Comparison of ENCODE assay signal across 9 mouse cellular contexts in genomic region chr6:99610454-99611427, GRCm38 (mm10). TPM values are rescaled to one million over a fixed set of nuclear protein-coding genes. Genes with fewer than 3 reads are reported as not detected.
A peak's percentile ranks its signal among the peaks of the same experiment; 100 is the strongest.
DNase-seq lines count a peak whose midpoint lies in the region; ATAC-seq and TF ChIP-seq lines count a peak whose summit lies in the region.
"Had no signal": no experiment of that assay in that cellular context is flagged by ENCODE, and none has a peak within 500 bp of the region (broad histone marks: within the 10 kb centered on the region; RNA-seq: fewer than 3 reads in every experiment).

No protein-coding gene starts in this region.

- no peak overlapping the region for H3K4me3 ChIP-seq in heart, embryonic 10.5 days
- no peak overlapping the region for H3K4me3 ChIP-seq in kidney, postnatal 0 days (replicated peaks; ENCODE audit: low read depth, low read length)
- H3K4me3 ChIP-seq in midbrain, embryonic 15.5 days, result no peak overlapping the region

- no peaks in the 10 kb centered on the region for H3K36me3 ChIP-seq in heart, embryonic 10.5 days
- H3K36me3 ChIP-seq in kidney, postnatal 0 days (ENCODE audit: insufficient read depth, low read length), result no peaks in the 10 kb centered on the region
- H3K36me3 ChIP-seq in midbrain, embryonic 15.5 days (replicated peaks), result no peaks in the 10 kb centered on the region

- DNase-seq in heart, adult 18-20 months, result peak; percentile 38 to 50
- no peak for DNase-seq in heart, embryonic 10.5 days (ENCODE audit: low spot score)
- DNase-seq in embryo, embryonic 10 days (ENCODE audit: low spot score), result peak; percentile 58
- DNase-seq in kidney, postnatal 0 days (ENCODE audit: low spot score), result peak; percentile 69
- DNase-seq in left cerebral cortex, adult 8-10 months (ENCODE audit: low spot score in 2 of 2), result no peak
- no peak for DNase-seq in natural killer cell, adult 2 months (ENCODE audit: low spot score in 2 of 2)
- DNase-seq: layer of hippocampus, adult 9-11 months had no signal

- peak overlapping the region; percentile 16 for H3K4me2 ChIP-seq in kidney, postnatal 0 days (ENCODE audit: low read length)
- H3K4me2 ChIP-seq in midbrain, embryonic 15.5 days, result no peak overlapping the region

- H3K27me3 ChIP-seq in heart, embryonic 10.5 days (ENCODE audit: insufficient read depth, poor library complexity, severe bottlenecking), result peaks cover 8% of the 10 kb centered on the region; the same call in 1 of the 2 replicates
- no peaks in the 10 kb centered on the region for H3K27me3 ChIP-seq in kidney, postnatal 0 days (ENCODE audit: insufficient read depth, low read length)
- H3K27me3 ChIP-seq in midbrain, embryonic 15.5 days (replicated peaks), result 0 out of 2 replicates have a peak, but pooled peaks cover 13% of the 10 kb centered on the region

- no peaks in the 10 kb centered on the region for H3K9me3 ChIP-seq in heart, embryonic 10.5 days
- no peaks in the 10 kb centered on the region for H3K9me3 ChIP-seq in kidney, postnatal 0 days (replicated peaks; ENCODE audit: low read length)
- H3K9me3 ChIP-seq in midbrain, embryonic 15.5 days, result no peaks in the 10 kb centered on the region

- WGBS in heart, embryonic 10.5 days, result 39% methylated on average over 14 of the region's 14 CpGs
- 23% methylated on average over 14 of the region's 14 CpGs for WGBS in kidney, postnatal 0 days
- 58% methylated on average over 14 of the region's 14 CpGs for WGBS in midbrain, embryonic 15.5 days

- ATAC-seq in kidney, postnatal 0 days (replicated peaks; ENCODE audit: low FRiP score, low read depth), result no peak
- peak; percentile 85 for ATAC-seq in megakaryocyte progenitor cell, adult 5-6 weeks (replicated peaks; ENCODE audit: poor library complexity)
- no peak for ATAC-seq in midbrain, embryonic 15.5 days (replicated peaks)

- H3K4me1 ChIP-seq in heart, embryonic 10.5 days, result peaks cover 31% of the 10 kb centered on the region
- H3K4me1 ChIP-seq in kidney, postnatal 0 days (replicated peaks; ENCODE audit: insufficient read depth, low read length), result no peaks in the 10 kb centered on the region
- peaks cover 15% of the 10 kb centered on the region for H3K4me1 ChIP-seq in midbrain, embryonic 15.5 days

- TF ChIP-seq CTCF in kidney, postnatal 0 days (IDR thresholded peaks at IDR 0.05; ENCODE audit: low read depth), result peak; percentile 5; the same call in 1 of the 2 replicates

- H3K9ac ChIP-seq in kidney, postnatal 0 days (ENCODE audit: low read depth, low read length), result no peak overlapping the region
- no peak overlapping the region for H3K9ac ChIP-seq in midbrain, embryonic 15.5 days

- no peak overlapping the region for H3K27ac ChIP-seq in heart, embryonic 10.5 days
- H3K27ac ChIP-seq in kidney, postnatal 0 days, result no peak overlapping the region
- no peak overlapping the region for H3K27ac ChIP-seq in midbrain, embryonic 15.5 days

RNA-seq across cellular contexts. Expression of gene Eif4e3, which starts 55.8 kb away (rescaled TPM):
- 10 to 100 TPM; 44.5 to 45.6 TPM for total RNA-seq in heart, adult 18-20 months (2021)
- polyA plus RNA-seq in heart, embryonic 10.5 days (2016; fragmentation: Nextera tagmentation; extraction: Ambion mirVana), result 4.1 and 7.1 TPM in 2 replicates
- polyA plus RNA-seq in kidney, postnatal 0 days (2015; fragmentation: Nextera tagmentation; extraction: Ambion mirVana), result 16.4 and 17.0 TPM in 2 replicates
- total RNA-seq in megakaryocyte progenitor cell, adult 5-6 weeks (2015), result 19.4 and 23.6 TPM in 2 replicates
- 19.8 and 20.8 TPM in 2 replicates for total RNA-seq in megakaryocyte progenitor cell, adult 5-6 weeks (2017)
- total RNA-seq in left cerebral cortex, adult 8-10 months (2022), result 10 to 100 TPM; 19.5 to 21.7 (median 21.2) TPM
- 8.6 TPM in 2 replicates for polyA plus RNA-seq in midbrain, embryonic 15.5 days (2015; fragmentation: Nextera tagmentation; extraction: Ambion mirVana)

RNA-seq across cellular contexts. Expression of gene Gm20696, which starts 55.9 kb away (rescaled TPM):
- 1 to 10 TPM in 1 of 2 experiments, under 1 TPM in 1; 0.94 to 2.2 TPM for total RNA-seq in heart, adult 18-20 months (2021)
- polyA plus RNA-seq in heart, embryonic 10.5 days (2016; fragmentation: Nextera tagmentation; extraction: Ambion mirVana), result 2.2 and 3.4 TPM in 2 replicates
- 1.7 and 1.8 TPM in 2 replicates for polyA plus RNA-seq in kidney, postnatal 0 days (2015; fragmentation: Nextera tagmentation; extraction: Ambion mirVana)
- 5.9 and 11.8 TPM in 2 replicates for total RNA-seq in megakaryocyte progenitor cell, adult 5-6 weeks (2015)
- total RNA-seq in megakaryocyte progenitor cell, adult 5-6 weeks (2017), result 2.7 and 3.5 TPM in 2 replicates
- total RNA-seq in left cerebral cortex, adult 8-10 months (2022), result 1 to 10 TPM; 7.2 to 9.9 (median 9.3) TPM
- polyA plus RNA-seq in midbrain, embryonic 15.5 days (2015; fragmentation: Nextera tagmentation; extraction: Ambion mirVana), result 2.9 and 4.7 TPM in 2 replicates

Comparison
In these comparisons a context has a peak if more than half of its experiments do, and no peak if none do; other contexts are left out.
1. DNase-seq: peak in heart, adult 18-20 months (2 of 2), embryo, embryonic 10 days (single experiment) and kidney, postnatal 0 days (single experiment); none in heart, embryonic 10.5 days (single experiment), left cerebral cortex, adult 8-10 months (0 of 2) and natural killer cell, adult 2 months (0 of 2).